Mouse (Mus musculus) gonadal fat pad, adult 2 months (tissue): ENCODE measurements around the gene Dok3. TPM values are rescaled to one million over a fixed set of nuclear protein-coding genes. Genes with fewer than 3 reads are reported as not detected.
"Not testable (repeated sequence)": the region's sequence is repeated elsewhere in the genome, so short reads cannot be mapped to it uniquely, and the experiment has no call there.

Source experiments
- DNase-seq: peaks from one replicate; pipeline ENCODE4 v3.0.0-alpha.2; 2012; ENCODE audit warnings: low read depth
- polyA plus RNA-seq: library from polyadenylated mRNA; depleted of rRNA; stranded (reverse); fragments of >200 nt; gene quantifications from 2 replicates; pipeline ENCODE4 v1.2.3, GENCODE M21; 2012; rRNA removed

Gene Dok3
- 5.5 and 6.7 TPM in 2 replicates for polyA plus RNA-seq

DNA sequence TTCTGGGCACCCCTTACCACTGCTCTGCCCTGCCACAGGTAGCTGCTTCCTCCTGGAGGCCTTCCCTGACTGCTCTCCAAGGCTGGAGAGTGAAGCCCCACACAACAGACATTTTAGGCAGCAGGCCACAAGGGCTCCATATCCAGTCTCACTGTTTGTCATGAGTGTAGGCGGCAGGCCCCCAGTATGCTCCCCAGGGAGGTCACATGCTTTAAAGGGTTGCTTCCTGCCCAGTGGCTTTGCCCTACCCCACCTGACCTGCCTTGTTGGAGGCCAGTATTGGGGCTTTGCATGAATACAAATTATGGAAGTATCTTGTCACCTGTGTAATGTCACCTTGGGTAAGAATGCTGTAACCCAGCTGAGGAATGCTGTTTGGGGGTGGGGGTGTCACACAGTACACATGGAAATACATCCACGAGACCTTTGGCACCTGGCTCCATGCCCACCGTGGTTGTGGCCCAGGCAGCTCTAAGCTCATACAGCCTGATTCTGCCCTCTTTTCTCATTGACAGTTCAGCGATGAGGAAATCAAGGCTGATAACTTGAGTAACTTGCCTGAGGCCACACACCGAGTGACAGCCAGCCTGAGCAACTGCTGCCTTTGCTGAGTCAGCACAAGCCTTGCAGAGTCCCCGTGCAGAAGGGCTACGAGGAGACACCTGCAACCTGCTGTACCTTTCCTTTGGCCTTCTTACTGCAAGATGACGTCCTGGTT is at the start of gene Dok3:
TSS of gene Dok3 (minus strand) at position 99 of the 718 bp plus-strand sequence.
- no peak for DNase-seq

DNA sequence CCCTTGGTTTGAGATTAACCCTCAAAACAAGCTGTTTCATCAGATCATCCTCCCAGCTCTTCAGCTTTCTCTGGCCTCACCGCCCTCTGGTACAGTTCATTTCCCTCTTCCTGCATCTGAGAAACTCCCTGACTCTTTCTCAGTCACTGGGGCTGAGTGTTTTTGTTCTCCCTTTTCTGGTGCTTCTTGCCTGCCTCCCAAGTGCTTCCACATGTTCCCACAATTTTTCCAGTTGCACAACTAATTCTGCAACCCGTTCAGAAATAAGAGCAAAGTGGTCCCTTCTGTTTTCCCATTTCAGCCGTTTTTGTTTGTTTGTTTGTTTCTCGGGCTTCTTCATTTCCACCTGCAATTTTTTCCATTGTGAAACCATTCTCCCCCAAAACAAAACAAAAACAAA is 49.0 kb upstream of the Dok3 start:
- no peak for DNase-seq

DNA sequence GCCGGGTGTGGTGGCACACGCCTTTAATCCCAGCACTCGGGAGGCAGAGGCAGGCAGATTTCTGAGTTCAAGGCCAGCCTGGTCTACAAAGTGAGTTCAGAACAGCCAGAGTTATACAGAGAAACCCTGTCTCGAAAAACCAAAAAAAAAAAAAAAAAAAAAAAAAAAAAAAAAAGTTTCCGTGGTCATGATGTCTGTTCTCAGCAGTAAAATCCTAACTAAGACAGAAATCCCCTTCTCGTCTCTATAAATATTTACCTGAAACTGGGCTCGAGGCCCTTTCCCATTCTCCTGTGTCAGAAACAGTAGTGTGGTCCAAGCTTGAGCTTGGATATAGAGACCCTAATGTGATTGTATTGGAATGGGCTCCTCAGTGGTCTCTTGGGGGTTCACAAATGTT is 47.8 kb upstream of the Dok3 start:
- not testable (repeated sequence) for DNase-seq

DNA sequence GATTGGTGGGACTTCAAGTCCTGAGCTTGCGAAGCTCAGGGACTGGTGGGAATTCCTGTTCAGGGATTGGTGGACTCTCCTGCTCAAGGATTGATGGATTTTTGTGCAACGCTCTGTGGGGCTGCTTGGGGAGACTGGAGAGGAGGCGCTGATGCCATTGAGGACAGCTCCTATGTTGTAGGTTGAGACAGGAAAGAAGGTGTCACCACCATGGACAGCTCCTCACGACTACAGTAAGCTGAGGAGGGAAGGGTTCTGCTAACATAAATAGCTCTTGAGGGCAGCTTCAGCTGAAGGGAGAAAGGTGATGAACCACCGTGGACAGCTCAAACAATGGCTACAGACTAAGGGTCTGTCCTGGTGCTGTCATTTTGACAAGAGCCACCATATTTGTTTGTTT is 46.8 kb upstream of the Dok3 start:
- no peak for DNase-seq

DNA sequence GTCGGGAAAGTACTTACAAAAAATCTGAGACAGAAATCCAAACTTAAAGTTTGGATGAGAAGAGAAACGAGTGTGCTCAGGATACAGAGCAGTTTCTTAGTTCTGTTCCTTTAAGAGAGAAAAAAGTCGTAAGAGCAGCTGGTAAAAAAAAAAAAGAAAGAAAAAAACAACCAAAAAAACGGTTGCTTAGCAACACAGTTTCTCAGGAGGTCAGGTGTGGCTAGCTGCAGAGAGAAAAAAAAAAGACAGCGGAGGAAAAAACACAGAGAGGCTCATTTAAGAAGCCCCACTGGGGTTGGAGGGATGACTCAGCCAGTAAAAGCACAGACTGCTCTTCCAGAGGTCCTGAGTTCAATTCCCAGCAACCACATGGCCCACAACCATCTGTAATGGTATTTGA is 45.2 kb upstream of the Dok3 start:
- DNase-seq, result no peak

DNA sequence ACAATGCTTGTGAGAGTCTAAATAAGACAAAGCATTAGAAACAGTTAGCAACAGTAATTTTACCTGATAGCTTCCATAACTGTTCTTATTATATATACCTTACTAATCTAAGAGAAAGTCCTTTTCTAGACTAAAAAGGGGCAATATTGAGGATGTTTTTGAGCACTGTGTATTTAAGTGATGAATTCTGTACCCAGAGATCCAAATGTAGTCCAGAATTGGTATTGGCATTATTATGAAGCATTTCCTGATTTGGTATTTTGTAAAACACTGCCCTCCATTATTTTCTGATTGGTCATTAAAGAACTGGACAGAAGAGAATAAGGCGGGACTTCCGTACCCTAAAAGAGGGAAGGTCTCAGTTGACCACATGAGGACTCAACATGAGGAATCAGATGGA is 44.3 kb upstream of the Dok3 start, which contains the start of gene Tmed9:
TSS of gene Tmed9 (plus strand) at position 301 of the 400 bp plus-strand sequence.
- no peak for DNase-seq

GRCm38 (mm10) chr13:55571977-55572376 is 42.9 kb upstream of the Dok3 start:
- DNase-seq, result no peak

DNA sequence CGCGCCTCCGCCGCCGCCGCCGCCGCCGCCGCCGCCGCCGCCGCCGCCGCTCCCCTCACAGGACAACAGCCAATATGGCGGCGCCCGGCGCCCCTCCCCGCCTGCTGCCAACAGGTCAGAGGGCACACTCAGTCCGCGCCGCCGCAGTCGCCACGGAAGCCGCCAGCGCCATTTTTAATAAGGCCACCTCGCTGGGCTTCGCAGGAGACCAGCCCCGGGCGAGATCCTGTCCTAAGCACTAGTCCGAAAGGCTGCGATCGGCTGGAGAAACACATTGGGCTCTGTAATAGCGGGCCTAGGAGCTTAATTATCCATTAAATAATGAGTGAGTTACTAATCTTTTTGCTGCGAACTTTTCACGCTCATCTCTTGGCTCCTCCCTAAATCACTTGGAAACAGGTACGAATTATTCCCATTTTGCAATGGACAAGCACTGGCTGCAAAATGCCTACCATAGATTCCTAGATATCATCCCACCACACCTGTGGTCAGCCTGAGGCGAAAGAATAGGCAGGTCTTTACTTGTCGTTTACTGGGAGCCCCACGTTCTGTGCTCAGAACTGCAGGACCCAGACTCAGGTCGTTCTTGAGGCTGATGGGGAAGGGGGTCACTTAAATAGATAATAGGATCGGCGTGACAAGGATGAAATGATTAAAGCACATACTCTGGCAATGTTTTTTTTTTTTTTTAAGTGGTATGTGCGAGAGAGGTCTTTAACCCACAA is 42.1 kb upstream of the Dok3 start, which contains the start of gene Fam193b:
TSS of gene Fam193b (minus strand) at position 94 of the 725 bp plus-strand sequence.
- no peak for DNase-seq

- DNase-seq, result no peak
Observed at GRCm38 (mm10) chr13:55570286-55570973, 41.3 kb upstream of the Dok3 start.

GRCm38 (mm10) chr13:55569726-55570285 is 40.7 kb upstream of the Dok3 start:
- DNase-seq, result no peak

- DNase-seq, result not testable (repeated sequence)
Observed at GRCm38 (mm10) chr13:55568524-55568923, 39.4 kb upstream of the Dok3 start.

DNA sequence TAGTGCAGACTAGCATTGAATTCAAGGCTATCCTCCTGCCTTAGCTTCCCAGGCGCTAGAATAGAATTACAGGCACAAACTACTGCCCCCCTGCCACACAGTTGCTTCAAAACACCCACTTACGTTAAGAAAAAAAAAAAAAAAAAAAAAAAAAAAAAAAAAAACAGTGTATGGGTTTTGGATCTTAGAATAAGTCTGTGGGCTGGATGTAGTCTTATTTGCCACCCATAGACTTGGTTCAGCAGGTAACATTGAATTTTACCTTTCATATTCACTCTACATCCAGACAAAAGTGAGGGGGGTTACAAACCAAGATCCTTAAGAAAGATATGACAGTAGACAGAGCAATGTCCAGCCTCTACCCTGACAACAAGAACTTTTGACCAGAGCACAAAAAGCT is 38.9 kb upstream of the Dok3 start:
- no peak for DNase-seq

- DNase-seq, result no peak
Observed at GRCm38 (mm10) chr13:55567001-55567400, 37.9 kb upstream of the Dok3 start.

- DNase-seq, result no peak
Observed at GRCm38 (mm10) chr13:55563266-55563879, 34.3 kb upstream of the Dok3 start.

- DNase-seq, result no peak
Observed at GRCm38 (mm10) chr13:55557499-55557898, 28.4 kb upstream of the Dok3 start.

DNA sequence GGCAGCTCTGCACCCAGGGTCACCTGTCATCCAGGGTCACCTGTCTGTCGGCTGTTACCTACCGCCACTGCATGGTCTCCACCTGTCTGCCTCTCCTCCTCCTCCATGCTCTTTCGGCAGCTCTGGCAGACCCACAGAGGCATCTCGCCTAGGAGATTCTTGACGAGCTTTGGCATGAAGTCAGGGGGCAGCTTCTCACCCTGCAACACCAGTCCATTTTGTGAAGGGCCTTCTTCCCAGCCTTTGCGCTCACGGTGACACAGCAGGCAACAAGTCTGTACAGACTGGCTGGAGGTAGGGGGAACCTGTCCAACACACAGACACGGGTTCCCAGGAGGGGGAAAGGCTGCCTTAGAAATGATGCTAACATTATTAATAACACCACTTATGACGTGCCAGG is 26.8 kb upstream of the Dok3 start:
- DNase-seq, result no peak

DNA sequence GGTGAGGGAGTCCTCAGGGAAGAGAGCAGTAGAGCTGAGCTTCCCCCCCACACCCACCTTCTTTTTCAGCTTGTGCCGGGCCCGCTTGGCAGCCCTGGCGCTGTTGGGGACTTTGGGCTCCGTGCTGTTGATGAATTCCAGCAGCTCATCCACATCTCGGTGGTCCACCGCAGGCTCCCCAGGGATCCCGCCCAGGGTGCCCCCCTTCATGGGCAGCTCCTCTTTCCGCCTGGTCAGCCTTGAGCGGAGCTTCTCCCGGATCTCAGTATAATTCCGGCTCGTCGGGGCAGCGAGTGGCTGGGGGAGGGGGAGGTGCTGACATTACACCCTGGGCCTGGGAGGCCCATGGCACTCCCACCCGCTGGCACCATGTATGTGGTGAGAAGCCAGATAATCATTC is 20.0 kb upstream of the Dok3 start:
- DNase-seq, result no peak

DNA sequence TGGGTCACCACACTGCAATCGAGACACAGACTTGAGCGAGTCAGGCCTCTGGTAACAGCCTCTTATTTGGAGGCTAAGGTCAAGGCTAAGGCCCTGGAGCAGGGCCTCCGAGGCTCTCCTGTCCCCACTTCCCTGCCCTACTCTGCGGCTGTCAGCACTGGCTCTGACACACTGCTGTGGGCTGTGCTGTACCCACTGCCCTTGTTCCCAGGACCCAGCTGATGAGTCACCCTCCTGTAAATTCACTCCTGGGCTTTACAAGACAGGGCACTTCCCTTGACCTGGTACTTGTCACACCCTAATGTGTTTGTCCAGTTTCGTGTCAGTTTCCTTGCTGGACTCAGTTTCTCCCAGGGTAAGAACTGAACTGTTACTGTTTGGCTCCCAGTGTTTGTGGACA is 19.3 kb upstream of the Dok3 start:
- DNase-seq, result no peak

- no peak for DNase-seq
Observed at GRCm38 (mm10) chr13:55547916-55548315, 18.8 kb upstream of the Dok3 start.

- no peak for DNase-seq
Observed at GRCm38 (mm10) chr13:55544792-55545191, 15.7 kb upstream of the Dok3 start.

DNA sequence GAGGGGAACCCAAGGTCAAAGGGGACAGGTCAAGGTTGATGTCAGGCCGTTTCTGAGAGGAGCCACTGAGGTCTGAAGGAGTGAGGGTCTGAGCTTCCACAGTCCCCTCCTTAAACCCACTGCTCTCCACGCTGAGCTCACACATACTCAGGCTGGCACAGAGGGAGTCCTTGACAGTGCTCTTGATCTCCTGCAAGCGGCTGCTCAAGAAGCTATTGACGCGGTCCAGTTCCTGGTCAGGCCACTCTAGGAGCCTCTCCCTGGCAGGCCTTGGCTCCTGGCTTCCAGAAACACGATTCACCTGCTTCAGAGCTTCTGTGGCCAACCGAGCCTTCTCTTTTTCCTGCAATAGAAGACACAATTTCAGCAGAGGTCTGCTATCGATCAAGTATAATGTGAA is 14.4 kb upstream of the Dok3 start:
- DNase-seq, result no peak

GRCm38 (mm10) chr13:55542891-55543290 is 13.8 kb upstream of the Dok3 start:
- no peak for DNase-seq
